Mouse (Mus musculus) heart, adult 2 months (tissue): ENCODE measurements around the gene 5430419D17Rik. TPM values are rescaled to one million over a fixed set of nuclear protein-coding genes. Genes with fewer than 3 reads are reported as not detected.

Experiments
- DNase-seq, 2 experiments: peaks; one replicate each; pipeline ENCODE4 v3.0.0; 2021
- H3K27ac ChIP-seq: fragments of 200-600 bp; 2 replicates; pipeline ENCODE4 v1.8.1; 2022
- H3K27me3 ChIP-seq: fragments of 200-500 bp; 2 replicates; pipeline ENCODE4 v1.6.1; 2012; ENCODE audit warnings: mild to moderate bottlenecking, low read length, inconsistent platforms, mixed read lengths; ENCODE audit not compliant: control insufficient read depth, insufficient read depth
- H3K36me3 ChIP-seq: fragments of 200-500 bp; 2 replicates; pipeline ENCODE4 v1.6.1; 2012; ENCODE audit warnings: low read length, inconsistent platforms; ENCODE audit not compliant: control insufficient read depth, insufficient read depth
- H3K4me1 ChIP-seq: fragments of 200-500 bp; 2 replicates; pipeline ENCODE4 v1.6.1; 2011; ENCODE audit warnings: low read length; ENCODE audit not compliant: control insufficient read depth, insufficient read depth
- H3K4me3 ChIP-seq: fragments of 200-600 bp; 2 replicates; pipeline ENCODE4 v1.8.1; 2022
- H3K79me2 ChIP-seq: fragments of 200-500 bp; replicated peaks from 2 replicates; pipeline ENCODE4 v1.6.1; 2012; ENCODE audit warnings: mild to moderate bottlenecking, inconsistent platforms, low read length, moderate library complexity, mixed read lengths; ENCODE audit not compliant: control insufficient read depth, insufficient read depth
- H3K9ac ChIP-seq: fragments of 200-500 bp; 2 replicates; pipeline ENCODE4 v1.6.1; 2012; ENCODE audit warnings: low read depth, mild to moderate bottlenecking, control low read depth, inconsistent platforms, low read length, mixed read lengths
- CTCF ChIP-seq: fragments of 200-600 bp; IDR thresholded peaks from 2 replicates; pipeline ENCODE4 v1.8.1; 2022; ENCODE audit warnings: antibody characterized with exemption, mild to moderate bottlenecking, moderate library complexity
- EP300 ChIP-seq: fragments of 200-500 bp; IDR thresholded peaks from 2 replicates; pipeline ENCODE4 v1.6.1; 2011; ENCODE audit warnings: low read depth, low read length, control low read depth; ENCODE audit not compliant: insufficient read depth
- POLR2A ChIP-seq: fragments of 200-500 bp; IDR thresholded peaks from 2 replicates; pipeline ENCODE4 v1.6.1; 2011; ENCODE audit warnings: mild to moderate bottlenecking, low read depth, low read length, control low read depth; ENCODE audit not compliant: insufficient read depth
- WGBS: fragments of 180-500 bp; shearing (Covaris S2); methylation state at CpG from one replicate; pipeline ENCODE4 v1.1.7; 2018; 5-methylcytosine and 5-hydroxymethylcytosine counted together
- intact Hi-C: fragments of 180-260 bp; cut with DNase I; formaldehyde crosslinking; loops from one replicate; pipeline ENCODE4 v1.15.1; 2025
- polyA plus RNA-seq: library from polyadenylated mRNA; depleted of rRNA; stranded (reverse); fragments of >200 nt; gene quantifications from 2 replicates; pipeline ENCODE4 v1.2.3, GENCODE M21; 2012
- total RNA-seq, 2 experiments: library from RNA; stranded (reverse); gene quantifications; 2 replicates each; pipeline ENCODE4 v1.2.3; 2021

The 5430419D17Rik gene
- total and polyA plus RNA-seq, 3 experiments = 0.61 to 10.3 (median 9.9) TPM

DNA sequence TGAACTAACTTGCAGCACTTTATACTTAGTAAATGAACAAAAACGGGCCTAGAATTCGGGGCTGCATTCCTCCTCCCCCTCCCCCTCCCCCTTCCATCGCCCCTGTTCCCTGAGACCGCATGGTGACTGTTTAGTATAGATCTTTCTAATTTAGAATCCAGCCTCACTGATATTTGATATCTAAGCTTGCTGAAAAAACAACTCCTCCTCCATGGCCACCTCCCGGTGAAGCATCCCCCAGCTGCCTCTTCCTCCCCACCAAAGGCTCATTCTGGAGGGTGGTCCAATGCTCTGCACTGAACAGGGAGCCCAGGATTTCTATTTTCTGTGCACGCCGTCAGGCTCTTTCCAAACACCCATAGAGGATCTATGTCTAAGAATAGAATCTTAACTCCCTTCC is 144.1 kb downstream of the 5430419D17Rik start:
- H3K27me3 ChIP-seq = no peaks in the 10 kb centered on the region
- intact Hi-C loops = no loop called here
- WGBS = 67% methylated on average over 5 of the region's 7 CpGs
- no peak for TF ChIP-seq EP300
- TF ChIP-seq POLR2A = no peak
- TF ChIP-seq CTCF = no peak
- no peaks in the 10 kb centered on the region for H3K79me2 ChIP-seq
- H3K4me3 ChIP-seq = no peak overlapping the region
- no peak overlapping the region for H3K9ac ChIP-seq
- no peak for DNase-seq
- no peak overlapping the region for H3K27ac ChIP-seq
- no peaks in the 10 kb centered on the region for H3K36me3 ChIP-seq
- H3K4me1 ChIP-seq = no peaks in the 10 kb centered on the region

DNA sequence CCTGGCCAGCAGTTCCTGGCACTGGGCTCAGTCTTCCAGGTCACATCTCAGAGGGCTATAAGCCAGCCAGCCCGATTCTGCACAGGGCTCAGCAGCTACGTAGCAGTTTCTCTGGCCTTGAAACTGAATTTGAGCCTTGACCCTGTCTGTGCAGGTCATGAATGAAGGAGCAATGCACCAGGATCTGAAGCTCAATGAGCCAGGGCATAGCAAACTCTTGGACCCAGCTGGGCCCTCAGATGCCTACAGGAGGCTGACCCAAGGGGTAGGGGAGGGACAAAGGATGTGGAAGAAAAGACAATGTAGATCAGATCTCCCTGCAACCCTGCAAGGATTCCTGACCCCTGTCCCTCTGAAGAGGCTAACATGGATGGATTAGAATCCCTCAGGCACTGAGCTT is 148.0 kb downstream of the 5430419D17Rik start, which contains the start of gene Cuzd1:
Cuzd1 (minus strand) TSS at position 101 of the 400 bp plus-strand sequence.
- Histone ChIP-seq H3K27me3 (no peaks in the 10 kb centered on the region), H3K36me3 (no peaks in the 10 kb centered on the region), H3K4me3 (no peak within 1 kb of the TSS), H3K27ac (no peak within 1 kb of the TSS), H3K4me1 (no peaks in the 10 kb centered on the region), H3K9ac (no peak within 1 kb of the TSS), H3K79me2 (no peaks in the 10 kb centered on the region)
- 45% methylated on average over 2 of the region's 2 CpGs for WGBS
- no peak for DNase-seq
- intact Hi-C loops = no loop called here
- TF ChIP-seq EP300 = no peak
- no peak for TF ChIP-seq POLR2A
- no peak for TF ChIP-seq CTCF

- intact Hi-C loops = no loop called here
- Histone ChIP-seq H3K4me3 (no peak overlapping the region), H3K4me1 (no peaks in the 10 kb centered on the region), H3K27me3 (no peaks in the 10 kb centered on the region), H3K79me2 (no peaks in the 10 kb centered on the region), H3K36me3 (no peaks in the 10 kb centered on the region), H3K9ac (no peak overlapping the region), H3K27ac (no peak overlapping the region)
- no peak for DNase-seq
- 77% methylated on average over 5 of the region's 5 CpGs for WGBS
- TF ChIP-seq EP300 (no peak), CTCF (no peak), POLR2A (no peak)
These were observed 152.9 kb downstream of the 5430419D17Rik start for GRCm38 (mm10) chr7:131327054-131327453.

DNA sequence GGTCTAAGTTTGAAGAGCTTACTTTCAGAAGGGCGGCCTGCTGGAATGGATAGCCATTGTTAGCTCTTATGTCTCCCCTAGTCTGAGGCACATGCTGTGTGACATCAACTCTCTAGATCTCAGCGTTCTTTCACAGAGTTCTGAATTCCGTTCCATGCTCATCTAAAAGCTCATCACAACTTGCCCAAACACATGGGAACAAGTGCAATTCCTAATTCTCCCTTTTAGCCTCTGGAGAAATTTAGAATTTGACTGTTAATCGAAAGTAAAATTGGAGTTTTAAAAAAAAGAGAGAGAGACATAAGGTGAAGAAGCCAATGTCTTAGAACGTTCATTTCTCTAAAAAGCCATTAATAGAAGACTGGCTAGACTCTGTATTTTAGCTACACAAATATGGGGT is 155.2 kb downstream of the 5430419D17Rik start, which contains the start of gene Fam24b:
Fam24b (minus strand) TSS at position 101 of the 400 bp plus-strand sequence.
- no peak within 1 kb of the TSS for H3K4me3 ChIP-seq
- 91% methylated on average over 5 of the region's 5 CpGs for WGBS
- H3K27ac ChIP-seq = no peak within 1 kb of the TSS
- no peak within 1 kb of the TSS for H3K9ac ChIP-seq
- intact Hi-C loops = no loop called here
- TF ChIP-seq POLR2A (no peak), CTCF (no peak), EP300 (no peak)
- no peaks in the 10 kb centered on the region for H3K4me1 ChIP-seq
- no peaks in the 10 kb centered on the region for H3K79me2 ChIP-seq
- H3K36me3 ChIP-seq = no peaks in the 10 kb centered on the region
- H3K27me3 ChIP-seq = no peaks in the 10 kb centered on the region
- DNase-seq = no peak

GRCm38 (mm10) chr7:131331688-131332087 is 157.5 kb downstream of the 5430419D17Rik start:
- intact Hi-C loops = no loop called here
- H3K4me1 ChIP-seq = no peaks in the 10 kb centered on the region
- H3K36me3 ChIP-seq = no peaks in the 10 kb centered on the region
- WGBS = 48% methylated on average over 2 of the region's 2 CpGs
- no peak overlapping the region for H3K4me3 ChIP-seq
- no peak for DNase-seq
- TF ChIP-seq CTCF (no peak), EP300 (no peak), POLR2A (no peak)
- no peak overlapping the region for H3K9ac ChIP-seq
- H3K27me3 ChIP-seq = no peaks in the 10 kb centered on the region
- no peak overlapping the region for H3K27ac ChIP-seq
- H3K79me2 ChIP-seq = no peaks in the 10 kb centered on the region

GRCm38 (mm10) chr7:131333564-131333963 is 159.4 kb downstream of the 5430419D17Rik start, which contains the start of gene Fam24a:
Gene Fam24a (plus strand): TSS chr7:131333864.
- no peak for DNase-seq
- intact Hi-C loops = no loop called here
- no peaks in the 10 kb centered on the region for H3K36me3 ChIP-seq
- H3K79me2 ChIP-seq = no peaks in the 10 kb centered on the region
- no peaks in the 10 kb centered on the region for H3K4me1 ChIP-seq
- TF ChIP-seq CTCF (no peak), POLR2A (no peak), EP300 (no peak)
- H3K9ac ChIP-seq = no peak within 1 kb of the TSS
- H3K4me3 ChIP-seq = no peak within 1 kb of the TSS
- H3K27me3 ChIP-seq = no peaks in the 10 kb centered on the region
- 56% methylated on average over 1 of the region's 1 CpGs for WGBS
- no peak within 1 kb of the TSS for H3K27ac ChIP-seq
